Mouse (Mus musculus): ENCODE data around the gene Cnbp. TPM values are rescaled to one million over a fixed set of nuclear protein-coding genes. Genes with fewer than 3 reads are reported as not detected.

The Cnbp gene
- polyA plus RNA-seq (2016; fragmentation: Nextera tagmentation; extraction: Ambion mirVana) = 793 and 799 TPM in 2 replicates

GRCm38 (mm10) chr6:87850900-87851614 is at the start of gene Cnbp:
Gene Cnbp (minus strand): TSS chr6:87851106.
- WGBS = under 1% methylated on average over 55 of the region's 55 CpGs
- H3K9me3 ChIP-seq (replicated peaks) = no peaks in the 10 kb centered on the region
- peak; percentile 98 for ATAC-seq (ENCODE audit: low FRiP score)
- peaks cover 19% of the 10 kb centered on the region for H3K4me1 ChIP-seq
- peak within 1 kb of the TSS; percentile 99 for H3K9ac ChIP-seq
- no peaks in the 10 kb centered on the region for H3K36me3 ChIP-seq
- H3K4me3 ChIP-seq = peak within 1 kb of the TSS; percentile 100
- H3K4me2 ChIP-seq (replicated peaks) = peak within 1 kb of the TSS; percentile 76
- H3K27me3 ChIP-seq = no peaks in the 10 kb centered on the region
- H3K27ac ChIP-seq = peak within 1 kb of the TSS; percentile 93

GRCm38 (mm10) chr6:87898028-87898427 is 47.1 kb upstream of the Cnbp start:
- Histone ChIP-seq H3K27ac (no peak overlapping the region), H3K36me3 (peaks cover 93% of the 10 kb centered on the region), H3K27me3 (no peaks in the 10 kb centered on the region), H3K9ac (no peak overlapping the region), H3K9me3 (replicated peaks) (no peaks in the 10 kb centered on the region), H3K4me1 (no peaks in the 10 kb centered on the region), H3K4me2 (replicated peaks) (no peak overlapping the region), H3K4me3 (no peak overlapping the region)
- WGBS = 97% methylated on average over 10 of the region's 10 CpGs
- no peak for ATAC-seq (ENCODE audit: low FRiP score)

GRCm38 (mm10) chr6:87893931-87894330 is 43.0 kb upstream of the Cnbp start:
- no peaks in the 10 kb centered on the region for H3K9me3 ChIP-seq (replicated peaks)
- peaks cover 2% of the 10 kb centered on the region for H3K4me1 ChIP-seq
- no peaks in the 10 kb centered on the region for H3K27me3 ChIP-seq
- no peak overlapping the region for H3K4me2 ChIP-seq (replicated peaks)
- no peak overlapping the region for H3K27ac ChIP-seq
- no peak overlapping the region for H3K9ac ChIP-seq
- H3K36me3 ChIP-seq = peaks cover 90% of the 10 kb centered on the region
- no peak overlapping the region for H3K4me3 ChIP-seq
- no peak for ATAC-seq (ENCODE audit: low FRiP score)
- 93% methylated on average over 7 of the region's 7 CpGs for WGBS

- peak; percentile 95 for ATAC-seq (ENCODE audit: low FRiP score)
- peak within 1 kb of the TSS; percentile 91 for H3K9ac ChIP-seq
- no peaks in the 10 kb centered on the region for H3K9me3 ChIP-seq (replicated peaks)
- H3K4me1 ChIP-seq = peaks cover 9% of the 10 kb centered on the region
- H3K4me3 ChIP-seq = peak within 1 kb of the TSS; percentile 78
- WGBS = under 1% methylated on average over 31 of the region's 31 CpGs
- peak within 1 kb of the TSS; percentile 70 for H3K27ac ChIP-seq
- no peaks in the 10 kb centered on the region for H3K27me3 ChIP-seq
- peak within 1 kb of the TSS; percentile 89 for H3K4me2 ChIP-seq (replicated peaks)
- H3K36me3 ChIP-seq = peaks cover 30% of the 10 kb centered on the region
Measured at GRCm38 (mm10) chr6:87887594-87888233, 36.8 kb upstream of the Cnbp start, which contains the start of gene Copg1. Gene Copg1 (plus strand): TSS chr6:87887814.

- no peak overlapping the region for H3K27ac ChIP-seq
- no peak overlapping the region for H3K4me3 ChIP-seq
- no peak overlapping the region for H3K9ac ChIP-seq
- no peaks in the 10 kb centered on the region for H3K9me3 ChIP-seq (replicated peaks)
- H3K36me3 ChIP-seq = peaks cover 20% of the 10 kb centered on the region
- peaks cover 9% of the 10 kb centered on the region for H3K4me1 ChIP-seq
- no peak overlapping the region for H3K4me2 ChIP-seq (replicated peaks)
- ATAC-seq (ENCODE audit: low FRiP score) = no peak
- H3K27me3 ChIP-seq = no peaks in the 10 kb centered on the region
- 91% methylated on average over 1 of the region's 1 CpGs for WGBS
Measured at GRCm38 (mm10) chr6:87886721-87887120, 35.8 kb upstream of the Cnbp start.

GRCm38 (mm10) chr6:87882816-87883215 is 31.9 kb upstream of the Cnbp start:
- H3K27ac ChIP-seq = no peak overlapping the region
- H3K4me1 ChIP-seq = no peaks in the 10 kb centered on the region
- H3K4me2 ChIP-seq (replicated peaks) = no peak overlapping the region
- ATAC-seq (ENCODE audit: low FRiP score) = no peak
- H3K36me3 ChIP-seq = no peaks in the 10 kb centered on the region
- no peaks in the 10 kb centered on the region for H3K27me3 ChIP-seq
- no peaks in the 10 kb centered on the region for H3K9me3 ChIP-seq (replicated peaks)
- 57% methylated on average over 4 of the region's 4 CpGs for WGBS
- H3K4me3 ChIP-seq = no peak overlapping the region
- H3K9ac ChIP-seq = 0 out of 2 replicates have a peak overlapping the region, but pooled peaks have one; percentile 8

GRCm38 (mm10) chr6:87882221-87882620 is 31.3 kb upstream of the Cnbp start:
- WGBS = 74% methylated on average over 3 of the region's 3 CpGs

GRCm38 (mm10) chr6:87879628-87880027 is 28.7 kb upstream of the Cnbp start:
- Histone ChIP-seq H3K4me3 (no peak overlapping the region), H3K4me1 (no peaks in the 10 kb centered on the region), H3K36me3 (no peaks in the 10 kb centered on the region), H3K27me3 (no peaks in the 10 kb centered on the region), H3K4me2 (replicated peaks) (no peak overlapping the region), H3K9me3 (replicated peaks) (no peaks in the 10 kb centered on the region), H3K27ac (no peak overlapping the region), H3K9ac (no peak overlapping the region)
- 69% methylated on average over 3 of the region's 3 CpGs for WGBS
- ATAC-seq (ENCODE audit: low FRiP score) = no peak

More at GRCm38 (mm10) chr6:87882221-87882620, 31.3 kb upstream of the Cnbp start:
- Histone ChIP-seq H3K4me2 (replicated peaks) (no peak overlapping the region), H3K9me3 (replicated peaks) (no peaks in the 10 kb centered on the region), H3K36me3 (no peaks in the 10 kb centered on the region), H3K4me3 (no peak overlapping the region), H3K27ac (no peak overlapping the region), H3K9ac (no peak overlapping the region), H3K4me1 (no peaks in the 10 kb centered on the region), H3K27me3 (no peaks in the 10 kb centered on the region)
- no peak for ATAC-seq (ENCODE audit: low FRiP score)

GRCm38 (mm10) chr6:87879010-87879409 is 28.1 kb upstream of the Cnbp start:
- Histone ChIP-seq H3K9ac (no peak overlapping the region), H3K9me3 (replicated peaks) (no peaks in the 10 kb centered on the region), H3K36me3 (no peaks in the 10 kb centered on the region), H3K4me3 (no peak overlapping the region), H3K27me3 (no peaks in the 10 kb centered on the region), H3K27ac (no peak overlapping the region), H3K4me2 (replicated peaks) (no peak overlapping the region), H3K4me1 (no peaks in the 10 kb centered on the region)
- no peak for ATAC-seq (ENCODE audit: low FRiP score)
- WGBS = 55% methylated on average over 4 of the region's 4 CpGs

- H3K4me2 ChIP-seq (replicated peaks) = no peak overlapping the region
- no peak overlapping the region for H3K4me3 ChIP-seq
- H3K27ac ChIP-seq = no peak overlapping the region
- H3K9me3 ChIP-seq (replicated peaks) = no peaks in the 10 kb centered on the region
- H3K9ac ChIP-seq = no peak overlapping the region
- WGBS = 77% methylated on average over 13 of the region's 13 CpGs
- H3K36me3 ChIP-seq = no peaks in the 10 kb centered on the region
- no peaks in the 10 kb centered on the region for H3K4me1 ChIP-seq
- H3K27me3 ChIP-seq = no peaks in the 10 kb centered on the region
- no peak for ATAC-seq (ENCODE audit: low FRiP score)
Measured at GRCm38 (mm10) chr6:87876068-87876643, 25.2 kb upstream of the Cnbp start.

GRCm38 (mm10) chr6:87875562-87875961 is 24.7 kb upstream of the Cnbp start:
- H3K4me3 ChIP-seq = no peak overlapping the region
- 84% methylated on average over 7 of the region's 7 CpGs for WGBS
- no peak overlapping the region for H3K4me2 ChIP-seq (replicated peaks)
- no peak for ATAC-seq (ENCODE audit: low FRiP score)
- H3K36me3 ChIP-seq = no peaks in the 10 kb centered on the region
- no peaks in the 10 kb centered on the region for H3K27me3 ChIP-seq
- no peaks in the 10 kb centered on the region for H3K9me3 ChIP-seq (replicated peaks)
- no peak overlapping the region for H3K27ac ChIP-seq
- no peaks in the 10 kb centered on the region for H3K4me1 ChIP-seq
- no peak overlapping the region for H3K9ac ChIP-seq

- Histone ChIP-seq H3K27ac (no peak overlapping the region), H3K9ac (no peak overlapping the region), H3K4me2 (replicated peaks) (no peak overlapping the region), H3K27me3 (no peaks in the 10 kb centered on the region), H3K9me3 (replicated peaks) (no peaks in the 10 kb centered on the region), H3K4me1 (no peaks in the 10 kb centered on the region), H3K36me3 (no peaks in the 10 kb centered on the region), H3K4me3 (no peak overlapping the region)
- WGBS = 84% methylated on average over 1 of the region's 1 CpGs
- ATAC-seq (ENCODE audit: low FRiP score) = no peak
Measured at GRCm38 (mm10) chr6:87875083-87875482, 24.2 kb upstream of the Cnbp start.

Data from hindbrain, embryonic 12.5 days (tissue).